Mouse (Mus musculus): ENCODE measurements around the gene Tardbp.

GRCm38 (mm10) chr4:148671230-148671947, 44.6 kb upstream of the Tardbp start:
- TF ChIP-seq TCF12 (IDR thresholded peaks at IDR 0.05; ENCODE audit: insufficient read depth, poor library complexity, severe bottlenecking) = no peak
- TF ChIP-seq CEBPB (IDR thresholded peaks at IDR 0.05; ENCODE audit: insufficient read depth, poor library complexity, severe bottlenecking) = no peak
- no peak for TF ChIP-seq SRF (IDR thresholded peaks at IDR 0.05; ENCODE audit: control insufficient read depth, insufficient read length, low read depth)
- TF ChIP-seq POLR2A (IDR thresholded peaks at IDR 0.05; ENCODE audit: insufficient read length, low read depth) = no peak
- no peak for TF ChIP-seq REST (IDR thresholded peaks at IDR 0.05; ENCODE audit: insufficient read depth, insufficient read length)
- TF ChIP-seq TCF3 (IDR thresholded peaks at IDR 0.05; ENCODE audit: insufficient read length, low read depth) = no peak
- no peak for TF ChIP-seq E2F4 (IDR thresholded peaks at IDR 0.05; ENCODE audit: insufficient read depth)
- no peak for TF ChIP-seq MYOG (IDR thresholded peaks at IDR 0.05; ENCODE audit: control insufficient read depth in 1 of 3, insufficient read depth in 1 of 3, insufficient read length in 2 of 3, low read depth in 2 of 3)
- no peak for TF ChIP-seq USF1 (IDR thresholded peaks at IDR 0.05; ENCODE audit: low read depth)
- no peak for TF ChIP-seq MYOD1 (IDR thresholded peaks at IDR 0.05; ENCODE audit: control insufficient read depth in 1 of 3, insufficient read length in 2 of 3, low read depth in 2 of 3)
